Mouse (Mus musculus): ENCODE results near the gene Nfasc. TPM values are rescaled to one million over a fixed set of nuclear protein-coding genes. Genes with fewer than 3 reads are reported as not detected.

Gene Nfasc
- polyA plus RNA-seq, 1 experiment from 2014 or later = 45.3 TPM

DNA sequence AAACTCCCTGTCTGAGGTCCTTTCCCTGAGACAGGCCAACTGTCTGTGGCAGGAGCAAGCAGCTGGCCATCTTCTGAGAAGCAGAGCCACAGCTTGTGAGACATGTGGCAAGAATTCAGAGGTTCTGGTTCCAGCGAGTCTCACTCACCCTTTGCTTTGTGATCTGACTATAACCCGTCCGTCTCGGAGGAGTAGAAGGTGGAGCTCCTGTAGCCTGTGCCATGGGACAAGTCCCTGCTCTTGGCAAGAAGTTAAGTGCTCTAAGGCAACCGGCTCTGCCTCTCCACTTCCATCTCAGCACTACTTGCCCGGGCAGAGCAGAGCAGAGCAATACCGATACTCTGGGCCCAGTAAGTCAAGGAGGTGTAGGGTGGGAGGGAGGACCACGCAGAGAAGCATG is 170.7 kb downstream of the Nfasc start:
- no peak overlapping the region for H3K4me3 ChIP-seq
- 87% methylated on average over 8 of the region's 8 CpGs for WGBS
- H3K4me2 ChIP-seq = no peak overlapping the region
- H3K4me1 ChIP-seq (replicated peaks) = peaks cover 39% of the 10 kb centered on the region
- no peaks in the 10 kb centered on the region for H3K9me3 ChIP-seq
- H3K36me3 ChIP-seq = peaks cover 37% of the 10 kb centered on the region
- no peak for ATAC-seq (ENCODE audit: low FRiP score)
- no peaks in the 10 kb centered on the region for H3K27me3 ChIP-seq
- no peak overlapping the region for H3K9ac ChIP-seq
- peak overlapping the region; percentile 79; the same call in 1 of the 2 replicates for H3K27ac ChIP-seq

DNA sequence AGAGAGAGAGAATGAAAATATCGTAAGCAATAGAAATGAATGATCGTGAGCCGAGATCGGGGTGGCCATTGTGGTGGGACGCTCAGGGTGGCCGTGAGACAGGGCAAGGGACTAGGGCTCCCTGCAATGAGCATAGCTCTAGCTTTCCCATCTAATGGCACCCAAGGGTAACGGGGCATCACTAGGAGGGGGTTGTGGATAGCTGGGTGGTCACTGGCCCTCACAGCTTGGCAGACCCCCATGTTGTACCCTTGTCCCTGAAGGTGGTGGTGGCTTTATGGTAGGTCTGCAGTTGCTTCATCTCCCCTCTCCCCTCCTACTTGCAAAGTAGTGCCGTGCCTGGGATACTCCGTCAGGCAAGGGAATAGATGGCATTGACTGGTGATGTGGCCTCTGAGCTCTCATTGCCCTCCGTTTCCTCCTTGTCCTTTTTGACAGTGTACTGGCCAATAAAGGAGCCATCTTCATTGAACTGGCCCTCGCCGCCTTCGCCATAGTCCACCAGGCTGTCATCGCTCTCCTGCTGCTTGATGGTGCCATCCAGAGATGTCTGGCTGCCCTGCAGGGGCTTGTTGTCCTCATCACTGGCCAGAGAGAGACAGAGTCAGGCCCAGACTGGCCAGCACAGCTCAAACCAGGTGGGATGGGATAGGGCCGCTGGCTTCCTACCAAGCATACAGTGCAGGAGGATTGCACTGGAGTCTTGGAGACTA is 171.4 kb downstream of the Nfasc start:
- no peak overlapping the region for H3K4me2 ChIP-seq
- H3K9me3 ChIP-seq = no peaks in the 10 kb centered on the region
- no peak overlapping the region for H3K4me3 ChIP-seq
- peaks cover 30% of the 10 kb centered on the region for H3K36me3 ChIP-seq
- H3K27me3 ChIP-seq = no peaks in the 10 kb centered on the region
- 0 out of 2 replicates have a peak overlapping the region, but pooled peaks have one; percentile 5 for H3K9ac ChIP-seq
- WGBS = 90% methylated on average over 15 of the region's 15 CpGs
- peaks cover 46% of the 10 kb centered on the region for H3K4me1 ChIP-seq (replicated peaks)
- peak overlapping the region; percentile 79 for H3K27ac ChIP-seq
- no peak for ATAC-seq (ENCODE audit: low FRiP score)

DNA sequence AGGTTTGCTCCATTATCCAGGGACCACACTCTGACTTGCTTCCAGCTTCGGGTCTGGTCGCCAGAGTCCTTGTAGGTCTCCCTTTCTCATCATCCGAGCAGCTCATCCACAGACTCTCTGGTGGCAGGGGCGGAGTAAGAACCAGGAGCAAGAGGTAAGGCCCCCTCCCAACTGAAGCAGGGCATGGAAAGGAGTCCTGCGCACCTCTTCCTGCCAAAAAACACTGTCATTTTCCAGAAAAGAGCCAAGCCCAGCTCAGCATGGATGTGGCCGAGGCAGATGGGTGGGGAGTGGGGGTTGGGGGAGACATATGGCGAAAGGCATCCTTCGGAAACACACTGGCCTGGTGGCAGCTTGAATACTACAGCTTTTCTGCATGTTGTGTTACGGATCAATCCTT is 172.1 kb downstream of the Nfasc start:
- Histone ChIP-seq H3K27ac (peak overlapping the region; percentile 79), H3K27me3 (no peaks in the 10 kb centered on the region), H3K4me3 (no peak overlapping the region), H3K36me3 (peaks cover 30% of the 10 kb centered on the region), H3K4me2 (no peak overlapping the region), H3K4me1 (replicated peaks) (peaks cover 49% of the 10 kb centered on the region), H3K9ac (0 out of 2 replicates have a peak overlapping the region, but pooled peaks have one; percentile 2), H3K9me3 (no peaks in the 10 kb centered on the region)
- 66% methylated on average over 9 of the region's 9 CpGs for WGBS
- ATAC-seq (ENCODE audit: low FRiP score) = no peak

DNA sequence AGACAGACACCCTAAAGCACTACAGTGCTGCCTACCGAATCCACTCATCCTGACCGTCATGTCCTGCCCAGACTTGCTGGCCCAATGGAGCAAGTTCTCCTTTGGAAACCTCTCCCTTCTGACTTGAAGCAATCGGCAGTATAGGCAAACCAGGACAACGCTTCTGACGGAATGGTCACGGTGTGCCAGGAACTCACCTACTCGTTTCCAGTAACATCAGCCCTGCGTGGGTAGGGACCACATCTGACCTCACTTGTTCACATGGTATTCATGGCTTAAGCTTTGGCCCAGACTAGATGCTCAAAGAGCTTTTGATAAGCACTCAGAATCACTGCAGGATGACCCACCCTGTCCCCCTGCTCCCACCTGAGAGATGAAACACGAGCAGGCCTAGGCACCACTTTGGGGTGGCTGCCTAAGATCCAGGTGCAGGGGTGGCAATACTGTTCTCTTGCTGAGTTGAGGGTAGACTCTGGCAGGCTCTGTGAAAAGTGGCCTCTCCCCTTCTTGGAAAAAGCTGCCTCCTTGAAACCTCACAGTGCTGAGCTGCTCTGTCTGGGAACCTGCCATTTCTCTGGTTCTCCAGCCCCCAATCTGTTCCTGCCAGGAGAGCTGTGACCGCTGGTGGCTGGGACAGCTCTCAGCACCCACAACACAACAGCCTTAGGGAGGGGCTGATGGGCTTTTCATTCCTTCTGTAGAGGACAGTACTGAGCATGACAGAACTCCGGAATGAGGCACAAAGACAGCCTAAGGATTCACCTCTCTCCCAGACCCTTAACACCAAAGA is 174.1 kb downstream of the Nfasc start:
- peak overlapping the region; percentile 6; the same call in 1 of the 2 replicates for H3K27ac ChIP-seq
- H3K27me3 ChIP-seq = no peaks in the 10 kb centered on the region
- ATAC-seq (ENCODE audit: low FRiP score) = no peak
- no peak overlapping the region for H3K9ac ChIP-seq
- peaks cover 55% of the 10 kb centered on the region for H3K4me1 ChIP-seq (replicated peaks)
- H3K4me2 ChIP-seq = no peak overlapping the region
- WGBS = 82% methylated on average over 11 of the region's 11 CpGs
- H3K36me3 ChIP-seq = peaks cover 18% of the 10 kb centered on the region
- H3K4me3 ChIP-seq = no peak overlapping the region
- H3K9me3 ChIP-seq = no peaks in the 10 kb centered on the region

DNA sequence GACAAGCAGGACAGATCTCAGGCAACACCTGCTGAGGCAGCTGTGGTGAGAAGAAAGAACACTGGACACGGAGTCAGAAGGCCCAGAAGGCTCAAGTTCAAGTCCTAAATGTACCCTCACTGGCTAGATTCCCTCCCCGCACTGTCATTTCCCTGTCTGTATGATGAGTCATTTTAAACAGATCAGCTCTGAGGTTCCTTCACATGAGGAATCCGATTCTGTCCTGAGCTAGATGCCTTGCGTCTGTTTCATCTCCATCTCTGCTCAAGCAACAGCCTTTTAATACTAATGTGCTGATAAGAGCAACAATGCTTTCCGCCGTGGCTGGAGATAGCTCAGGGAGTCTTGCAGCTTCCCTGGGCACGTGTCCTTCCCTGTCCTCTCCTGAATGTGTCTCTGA is 175.8 kb downstream of the Nfasc start:
- H3K36me3 ChIP-seq = peaks cover 6% of the 10 kb centered on the region; the same call in 1 of the 2 replicates
- peaks cover 73% of the 10 kb centered on the region for H3K4me1 ChIP-seq (replicated peaks)
- H3K4me3 ChIP-seq = no peak overlapping the region
- H3K9me3 ChIP-seq = no peaks in the 10 kb centered on the region
- no peak overlapping the region for H3K9ac ChIP-seq
- 63% methylated on average over 7 of the region's 7 CpGs for WGBS
- H3K4me2 ChIP-seq = no peak overlapping the region
- ATAC-seq (ENCODE audit: low FRiP score) = no peak
- H3K27me3 ChIP-seq = no peaks in the 10 kb centered on the region
- peak overlapping the region; percentile 45 for H3K27ac ChIP-seq

DNA sequence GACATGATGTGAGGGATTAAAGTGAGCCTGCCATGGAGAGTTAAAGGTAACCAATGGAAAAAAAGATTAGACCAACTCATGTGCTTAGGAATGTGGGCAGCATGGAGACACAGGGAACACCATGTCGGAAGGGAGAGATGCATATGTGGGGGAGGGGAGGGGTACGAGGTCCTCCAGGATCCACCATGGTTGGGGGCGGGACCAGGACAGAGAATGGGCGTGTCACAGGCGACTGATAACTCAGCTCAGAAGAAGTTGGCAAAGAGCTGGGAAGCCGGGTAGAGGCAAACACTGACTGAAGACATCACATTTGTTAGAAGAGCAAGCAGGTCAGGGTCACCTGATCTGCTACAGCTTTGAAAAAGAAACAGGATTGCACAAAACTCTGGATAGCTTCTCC is 176.7 kb downstream of the Nfasc start:
- 29% methylated on average over 6 of the region's 6 CpGs for WGBS
- ATAC-seq (ENCODE audit: low FRiP score) = no peak

DNA sequence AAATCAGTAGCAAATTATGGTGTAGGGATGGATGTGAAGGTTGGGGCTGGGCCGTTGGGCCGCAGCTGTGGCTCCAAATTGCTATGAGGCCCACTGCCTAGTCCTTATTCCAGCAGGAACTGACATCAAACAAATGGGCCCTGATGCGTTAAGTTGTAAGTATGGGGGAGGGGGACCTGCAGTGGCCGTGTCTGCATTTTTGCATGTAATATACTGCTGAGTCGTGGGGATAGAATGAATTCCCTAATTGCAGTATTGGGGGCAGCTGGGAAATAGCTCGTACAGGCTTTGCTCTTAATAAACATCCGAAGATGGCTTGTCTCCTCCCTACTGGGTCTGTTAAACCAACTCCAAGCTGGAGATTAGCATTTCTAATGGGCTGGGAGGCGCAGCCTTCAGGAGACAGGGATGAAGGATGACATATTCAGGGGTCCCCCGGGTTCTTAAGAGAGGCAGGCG is 179.2 kb downstream of the Nfasc start:
- WGBS = 12% methylated on average over 10 of the region's 10 CpGs
- H3K9me3 ChIP-seq = no peaks in the 10 kb centered on the region
- no peak overlapping the region for H3K9ac ChIP-seq
- H3K27me3 ChIP-seq = no peaks in the 10 kb centered on the region
- no peak overlapping the region for H3K4me2 ChIP-seq
- ATAC-seq (ENCODE audit: low FRiP score) = peak; percentile 40
- no peaks in the 10 kb centered on the region for H3K36me3 ChIP-seq
- H3K4me1 ChIP-seq (replicated peaks) = peaks cover 88% of the 10 kb centered on the region
- H3K27ac ChIP-seq = peak overlapping the region; percentile 90
- no peak overlapping the region for H3K4me3 ChIP-seq

More for the DNA sequence above, 176.7 kb downstream of the Nfasc start:
- H3K4me1 ChIP-seq (replicated peaks) = peaks cover 75% of the 10 kb centered on the region
- H3K27ac ChIP-seq = no peak overlapping the region
- H3K9me3 ChIP-seq = no peaks in the 10 kb centered on the region
- H3K4me3 ChIP-seq = no peak overlapping the region
- H3K36me3 ChIP-seq = peaks cover under 1% of the 10 kb centered on the region; the same call in 1 of the 2 replicates
- H3K27me3 ChIP-seq = no peaks in the 10 kb centered on the region
- no peak overlapping the region for H3K9ac ChIP-seq
- H3K4me2 ChIP-seq = no peak overlapping the region

DNA sequence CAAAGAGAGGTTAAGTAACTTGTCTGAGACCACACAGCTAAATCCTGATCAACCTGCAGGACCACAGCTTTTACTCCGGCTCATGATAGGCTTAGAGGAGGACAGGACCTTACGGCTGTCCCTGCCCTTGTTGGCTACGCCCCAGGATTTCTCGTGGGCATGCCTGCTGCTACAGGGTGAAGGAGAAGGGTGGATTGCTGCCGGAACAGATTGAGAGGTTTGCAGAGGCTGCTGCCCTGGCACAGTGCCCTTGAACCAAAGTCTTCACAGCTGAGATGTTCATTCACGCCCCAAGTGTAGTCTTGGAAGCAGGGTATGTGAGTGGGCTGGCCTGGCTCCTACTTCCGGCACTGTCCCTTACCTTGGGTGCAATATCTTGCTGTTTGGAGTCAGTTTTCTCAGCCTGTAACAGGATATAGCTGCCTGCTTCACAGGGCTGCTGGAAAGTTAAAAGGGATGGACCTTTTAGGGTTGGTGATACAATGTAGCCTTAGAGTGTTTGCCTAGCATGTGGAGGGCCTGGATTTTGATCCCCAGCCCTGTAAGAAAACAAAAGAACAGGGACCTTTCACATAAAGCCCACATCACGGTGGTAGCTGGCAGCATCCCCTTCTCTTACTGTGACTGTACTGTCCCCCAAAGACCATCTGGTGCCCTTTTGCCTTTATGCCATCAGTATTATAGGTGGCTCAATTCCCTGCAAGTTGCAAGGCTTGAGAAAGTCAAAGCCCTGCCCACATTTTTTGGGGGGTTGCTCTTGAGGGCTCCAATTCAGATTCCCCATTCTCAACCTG is 180.5 kb downstream of the Nfasc start:
- H3K36me3 ChIP-seq = no peaks in the 10 kb centered on the region
- peaks cover 80% of the 10 kb centered on the region for H3K4me1 ChIP-seq (replicated peaks)
- H3K4me3 ChIP-seq = no peak overlapping the region
- no peaks in the 10 kb centered on the region for H3K27me3 ChIP-seq
- no peak for ATAC-seq (ENCODE audit: low FRiP score)
- WGBS = 53% methylated on average over 8 of the region's 8 CpGs
- no peaks in the 10 kb centered on the region for H3K9me3 ChIP-seq
- peak overlapping the region; percentile 90 for H3K27ac ChIP-seq
- no peak overlapping the region for H3K4me2 ChIP-seq
- no peak overlapping the region for H3K9ac ChIP-seq

DNA sequence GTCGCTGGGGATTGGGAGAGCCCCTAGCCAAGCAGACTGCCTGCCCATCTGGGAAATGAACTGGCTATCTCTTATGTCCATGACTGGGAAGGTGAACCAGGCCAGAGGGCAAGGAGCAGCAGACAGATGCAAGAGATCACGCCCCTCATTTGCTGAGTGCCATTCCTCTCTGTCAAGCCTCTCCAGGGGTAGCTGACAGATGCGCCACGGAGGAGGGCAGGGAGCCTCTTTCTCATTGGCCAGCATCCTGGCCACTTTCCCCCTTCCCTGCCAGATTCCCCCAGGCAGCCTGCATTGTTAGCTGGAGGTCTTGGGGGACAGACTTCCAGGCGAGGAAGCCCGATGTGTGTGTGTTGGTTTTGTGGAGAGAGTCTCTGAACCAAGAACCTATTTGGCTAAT is 182.6 kb downstream of the Nfasc start:
- Histone ChIP-seq H3K4me1 (replicated peaks) (peaks cover 64% of the 10 kb centered on the region), H3K36me3 (no peaks in the 10 kb centered on the region), H3K9me3 (no peaks in the 10 kb centered on the region), H3K4me3 (no peak overlapping the region), H3K4me2 (no peak overlapping the region), H3K27me3 (no peaks in the 10 kb centered on the region), H3K9ac (peak overlapping the region; percentile 9; the same call in 1 of the 2 replicates), H3K27ac (peak overlapping the region; percentile 90)
- peak; percentile 17; the same call in 1 of the 2 replicates for ATAC-seq (ENCODE audit: low FRiP score)
- 6% methylated on average over 6 of the region's 6 CpGs for WGBS

DNA sequence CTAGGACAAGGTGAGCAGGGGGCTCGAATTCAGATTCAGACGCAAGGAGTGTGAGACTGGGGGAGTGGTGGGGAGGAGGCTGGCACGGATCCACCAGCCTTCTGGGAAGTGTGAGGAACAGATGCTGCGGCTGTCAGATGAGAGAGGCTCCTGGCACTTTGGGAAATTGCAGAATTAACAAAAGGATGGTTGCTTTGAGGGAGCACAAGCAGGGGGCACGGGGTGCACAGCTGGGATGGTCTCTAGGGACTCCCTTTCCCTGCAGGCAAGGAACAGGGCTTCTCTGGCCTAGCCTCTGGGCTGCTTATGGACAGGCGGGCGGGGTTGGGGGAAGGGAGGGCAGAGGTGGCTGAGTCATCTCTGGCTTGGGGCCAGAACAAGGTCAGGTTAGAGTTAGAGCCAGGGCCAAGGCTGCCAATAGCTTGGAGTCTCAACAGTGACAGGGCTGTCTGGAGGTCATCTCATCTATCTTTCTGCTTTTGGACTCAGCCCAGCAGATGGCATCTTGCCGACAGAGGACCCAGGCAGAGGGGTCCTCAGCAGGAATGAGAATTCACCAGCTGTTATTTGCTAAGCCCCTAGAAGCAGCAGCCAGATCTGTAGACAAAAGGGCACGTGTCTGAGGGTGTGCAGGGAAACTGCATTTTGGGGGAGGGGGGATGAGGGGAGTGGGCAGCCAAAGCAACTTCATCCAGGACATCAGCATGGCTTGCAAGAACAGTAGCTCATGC is 183.5 kb downstream of the Nfasc start:
- Histone ChIP-seq H3K9ac (peak overlapping the region; percentile 9; the same call in 1 of the 2 replicates), H3K4me2 (no peak overlapping the region), H3K36me3 (no peaks in the 10 kb centered on the region), H3K4me3 (no peak overlapping the region), H3K9me3 (no peaks in the 10 kb centered on the region), H3K27me3 (no peaks in the 10 kb centered on the region), H3K27ac (peak overlapping the region; percentile 90), H3K4me1 (replicated peaks) (peaks cover 58% of the 10 kb centered on the region)
- peak; percentile 68 for ATAC-seq (ENCODE audit: low FRiP score)
- WGBS = 11% methylated on average over 9 of the region's 9 CpGs

DNA sequence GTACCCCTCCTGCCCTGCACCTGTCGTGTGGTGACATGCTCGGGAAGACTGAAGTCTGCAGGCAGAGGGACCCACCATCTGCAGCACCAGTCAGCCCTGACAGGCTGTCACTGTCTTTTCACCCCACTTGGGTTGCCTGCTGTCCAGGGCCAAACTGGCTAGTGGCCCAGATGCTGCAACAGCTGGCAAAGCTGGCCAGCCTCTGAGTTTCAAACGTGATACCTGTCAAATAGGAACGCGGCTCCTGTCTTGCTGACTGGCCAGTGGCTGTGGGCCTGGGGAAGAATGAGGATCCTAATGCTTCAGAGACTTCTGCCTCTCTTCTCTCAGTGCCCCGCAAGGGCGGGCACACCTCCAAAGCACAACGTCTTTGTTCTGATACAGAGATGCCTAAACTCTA is 197.8 kb downstream of the Nfasc start:
- Histone ChIP-seq H3K9me3 (no peaks in the 10 kb centered on the region), H3K9ac (no peak overlapping the region), H3K27me3 (peaks cover 38% of the 10 kb centered on the region), H3K27ac (peak overlapping the region; percentile 19; the same call in 1 of the 2 replicates), H3K4me2 (no peak overlapping the region), H3K4me3 (no peak overlapping the region), H3K36me3 (no peaks in the 10 kb centered on the region), H3K4me1 (replicated peaks) (peaks cover 48% of the 10 kb centered on the region)
- peak; percentile 26; the same call in 1 of the 2 replicates for ATAC-seq (ENCODE audit: low FRiP score)
- WGBS = 68% methylated on average over 8 of the region's 8 CpGs

All from hindbrain, embryonic 13.5 days (tissue).